Mouse (Mus musculus) CD4-positive, CD25-positive, alpha-beta regulatory T cell, adult 9 weeks (primary cell): Measurements from ENCODE around the gene Fam214a. TPM values are rescaled to one million over a fixed set of nuclear protein-coding genes. Genes with fewer than 3 reads are reported as not detected.

ENCODE experiments used
- polyA plus RNA-seq: library from polyadenylated mRNA; unstranded; fragments of 100-300 nt; shearing (Covaris generic); gene quantifications from one replicate; pipeline ENCODE4 v1.2.1, GENCODE M21; 2017

Gene Fam214a
- polyA plus RNA-seq: 36.3 TPM

DNA sequence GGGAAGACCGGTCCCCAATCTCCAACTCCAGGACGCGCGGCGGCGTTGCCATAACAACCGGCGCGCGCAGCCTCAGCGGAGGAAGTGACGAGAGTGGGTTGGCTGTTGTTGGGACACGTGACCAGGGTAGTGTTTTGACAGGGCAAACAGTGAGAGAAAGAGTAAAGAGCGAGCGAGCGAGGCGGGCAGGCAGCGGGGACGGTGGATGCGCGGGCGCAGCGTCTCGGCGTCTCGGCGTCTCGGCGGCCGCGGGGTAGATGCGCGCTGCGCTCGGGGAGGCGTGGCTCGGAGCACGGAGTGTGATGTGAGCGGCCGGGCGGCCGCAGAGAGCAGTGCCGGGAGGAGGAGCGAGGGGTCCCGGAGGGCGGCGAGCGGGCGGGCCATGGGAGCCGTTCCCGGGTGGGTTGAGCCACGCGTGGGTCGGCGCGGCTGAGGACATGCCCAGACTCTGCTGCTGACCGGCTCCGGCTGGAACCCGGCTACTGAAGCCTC is at the start of gene Fam214a:
Fam214a (plus strand) TSS at position 129 of the 492 bp plus-strand sequence.

DNA sequence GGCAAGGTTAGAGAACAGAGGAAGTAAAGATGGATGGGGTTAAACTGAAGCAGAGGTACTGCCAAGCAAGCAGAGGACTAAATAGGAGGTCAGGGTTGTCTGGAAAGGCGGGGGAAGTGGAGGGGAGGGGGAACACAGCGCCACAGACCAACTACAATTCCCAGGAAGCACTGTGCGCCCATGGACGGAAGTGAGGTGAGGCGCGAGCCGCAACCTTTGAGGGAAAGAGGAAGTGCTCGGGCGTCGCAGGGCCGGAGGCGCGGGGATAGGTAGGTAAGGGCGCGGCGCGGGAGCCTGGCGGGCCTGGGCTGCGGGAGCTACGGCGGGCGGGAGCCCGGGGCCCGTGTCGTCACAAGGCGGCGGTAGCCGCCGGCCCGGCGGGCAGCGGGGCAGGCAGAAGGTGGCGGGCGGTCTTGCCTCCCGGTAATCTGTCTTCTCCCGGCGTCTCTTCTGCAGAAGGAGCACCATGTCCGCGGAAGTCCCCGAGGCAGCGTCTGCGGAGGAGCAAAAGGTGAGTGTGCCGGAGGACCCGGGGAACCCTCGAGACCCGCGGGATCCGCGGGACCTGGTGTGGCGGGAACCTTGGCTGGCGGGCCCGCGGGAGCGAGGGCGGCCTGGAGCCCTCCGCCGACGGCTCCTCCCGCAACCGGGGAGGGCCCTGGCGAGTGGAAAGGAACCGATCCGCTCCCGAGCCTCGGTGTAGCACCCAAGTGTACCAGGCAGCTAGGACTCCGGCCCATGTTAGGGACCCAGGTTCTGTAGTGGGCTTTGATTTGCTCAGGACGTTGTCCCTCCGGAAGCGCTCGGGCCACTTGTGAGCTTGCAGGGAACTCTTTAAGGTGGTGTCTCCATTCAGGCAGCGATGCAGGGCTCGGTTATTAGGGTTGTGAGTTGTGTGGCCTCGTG is 85.0 kb downstream of the Fam214a start, which contains the start of gene Arpp19:
Arpp19 (plus strand) TSS at position 164 of the 906 bp plus-strand sequence.

DNA sequence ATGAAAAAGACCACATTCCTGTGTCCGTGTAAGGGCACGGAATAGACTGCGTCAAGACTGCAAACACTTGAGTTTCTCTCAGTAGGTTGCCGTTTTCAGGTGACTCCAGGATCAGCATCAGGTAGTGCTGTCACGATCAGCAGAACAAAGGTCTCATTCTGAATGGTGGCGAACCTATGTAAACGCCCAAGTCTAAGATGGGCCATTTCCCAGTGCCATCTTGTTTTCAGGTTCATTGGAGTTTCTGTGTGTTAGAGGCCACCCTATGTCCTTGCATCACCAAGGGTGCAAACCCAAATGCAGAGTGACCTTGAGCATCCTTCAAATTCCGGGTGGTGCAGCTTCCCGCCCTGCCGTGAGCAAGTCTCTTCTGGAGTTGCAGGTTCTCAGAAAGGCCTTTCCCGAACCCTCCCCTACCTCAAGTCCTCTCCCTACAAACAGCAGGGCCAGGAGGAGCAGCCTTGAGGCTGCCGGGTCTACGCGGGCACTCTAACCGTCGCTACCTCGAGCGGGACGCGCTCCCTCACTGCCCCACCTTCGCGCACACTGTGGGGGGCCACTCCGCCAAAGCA is 117.9 kb downstream of the Fam214a start, which contains the start of gene Myo5a:
Myo5a (plus strand) TSS at position 559 of the 572 bp plus-strand sequence.

Other genes starting within 250 kb of the Fam214a start
- not detected for gene Onecut1, start 91.0 kb upstream of the Fam214a start, polyA plus RNA-seq
- gene Arpp19, start 84.7 kb downstream of the Fam214a start, polyA plus RNA-seq: 314 TPM
- gene Myo5a, start 118.1 kb downstream of the Fam214a start, polyA plus RNA-seq: 6.0 TPM